Mouse (Mus musculus) forebrain, postnatal 0 days (tissue): ENCODE data around the gene Gm11084. TPM values are rescaled to one million over a fixed set of nuclear protein-coding genes. Genes with fewer than 3 reads are reported as not detected.
A peak's percentile ranks its signal among the peaks of the same experiment; 100 is the strongest.

Experiments used
- ATAC-seq: fragments of 200-750 bp; cut with Nextera tagmentation; 2 replicates; pipeline ENCODE4 v1.8.0; 2017; ENCODE audit warnings: mild to moderate bottlenecking, moderate library complexity
- DNase-seq: peaks from one replicate; pipeline ENCODE4 v3.0.0-alpha.2; 2015
- H3K27ac ChIP-seq: fragments of 300-500 bp; sonication (generic); 2 replicates; pipeline ENCODE4 v1.5.1; 2014; ENCODE audit warnings: low read depth, mild to moderate bottlenecking, antibody characterized with exemption, low read length, moderate library complexity, mixed read lengths
- H3K27me3 ChIP-seq: fragments of 300-500 bp; sonication (generic); 2 replicates; pipeline ENCODE4 v1.6.1; 2014; ENCODE audit warnings: mild to moderate bottlenecking, low read length, mixed read lengths; ENCODE audit not compliant: insufficient read depth
- H3K36me3 ChIP-seq: fragments of 300-500 bp; sonication (generic); 2 replicates; pipeline ENCODE4 v1.6.1; 2014; ENCODE audit warnings: mild to moderate bottlenecking, moderate library complexity; ENCODE audit not compliant: insufficient read depth
- H3K4me1 ChIP-seq: fragments of 300-500 bp; sonication (generic); 2 replicates; pipeline ENCODE4 v1.6.1; 2014; ENCODE audit warnings: antibody characterized with exemption; ENCODE audit not compliant: insufficient read depth
- H3K4me2 ChIP-seq: fragments of 300-500 bp; sonication (generic); 2 replicates; pipeline ENCODE4 v1.6.1; 2014; ENCODE audit warnings: low read depth, mild to moderate bottlenecking, moderate library complexity
- H3K4me3 ChIP-seq: fragments of 300-500 bp; sonication (generic); 2 replicates; pipeline ENCODE4 v1.5.1; 2014; ENCODE audit warnings: low read depth, low read length, mixed read lengths
- H3K9ac ChIP-seq: fragments of 300-500 bp; sonication (generic); 2 replicates; pipeline ENCODE4 v1.6.1; 2014; ENCODE audit warnings: mild to moderate bottlenecking
- H3K9me3 ChIP-seq: fragments of 300-500 bp; sonication (generic); 2 replicates; pipeline ENCODE4 v1.6.1; 2016; ENCODE audit warnings: low read length
- CTCF ChIP-seq: sonication (generic); IDR thresholded peaks from 2 replicates; pipeline ENCODE4 v1.5.1; 2016; ENCODE audit warnings: antibody characterized with exemption, control low read depth, low read depth
- WGBS: fragments of 180-500 bp; shearing (Covaris S2); extraction: QIAGEN DNeasy Blood & Tissue Kit; methylation state at CpG from one replicate; pipeline ENCODE4 v1.1.7; 2014; 5-methylcytosine and 5-hydroxymethylcytosine counted together
- polyA plus RNA-seq: library from polyadenylated mRNA; unstranded; fragments of >200 nt; fragmentation: Nextera tagmentation; extraction: Ambion mirVana; gene quantifications from 2 replicates; pipeline ENCODE4 v1.2.1, GENCODE M21; 2015
- total RNA-seq: library from RNA; depleted of rRNA; stranded (reverse); fragments of >200 nt; gene quantifications from 2 replicates; pipeline ENCODE4 v1.2.3, GENCODE M21; 2014

Gm11084 gene
- total and polyA plus RNA-seq, 2 experiments from 2014 or later = not detected

GRCm38 (mm10) chr2:72981441-72982109 lies 4.9 kb downstream of the Gm11084 start:
- ATAC-seq = no peak
- H3K9ac ChIP-seq = no peak overlapping the region
- H3K4me3 ChIP-seq = peak overlapping the region; percentile 100
- 67% methylated on average over 9 of the region's 9 CpGs for WGBS
- H3K4me2 ChIP-seq = peak overlapping the region; percentile 83
- no peaks in the 10 kb centered on the region for H3K27me3 ChIP-seq
- H3K4me1 ChIP-seq = peaks cover 6% of the 10 kb centered on the region; the same call in 1 of the 2 replicates
- no peak for DNase-seq
- H3K9me3 ChIP-seq = no peaks in the 10 kb centered on the region
- H3K27ac ChIP-seq = no peak overlapping the region; the same call in 1 of the 2 replicates
- H3K36me3 ChIP-seq = no peaks in the 10 kb centered on the region
- no peak for TF ChIP-seq CTCF

- 7% methylated on average over 3 of the region's 3 CpGs for WGBS
- Histone ChIP-seq H3K36me3 (no peaks in the 10 kb centered on the region), H3K27me3 (no peaks in the 10 kb centered on the region), H3K9ac (peak overlapping the region; percentile 100), H3K4me1 (peaks cover 7% of the 10 kb centered on the region; the same call in 1 of the 2 replicates), H3K27ac (peak overlapping the region; percentile 100), H3K9me3 (no peaks in the 10 kb centered on the region), H3K4me2 (peak overlapping the region; percentile 83), H3K4me3 (peak overlapping the region; percentile 100)
- DNase-seq (no peak), ATAC-seq (no peak)
- peak; percentile 3; the same call in 1 of the 2 replicates for TF ChIP-seq CTCF
These were observed 5.5 kb downstream of the Gm11084 start for GRCm38 (mm10) chr2:72981075-72981420.

- Histone ChIP-seq H3K4me2 (peak within 1 kb of the TSS; percentile 83), H3K36me3 (no peaks in the 10 kb centered on the region; the same call in 1 of the 2 replicates), H3K4me1 (peaks cover 12% of the 10 kb centered on the region; the same call in 1 of the 2 replicates), H3K4me3 (peak within 1 kb of the TSS; percentile 100), H3K9ac (peak within 1 kb of the TSS; percentile 100), H3K9me3 (no peaks in the 10 kb centered on the region), H3K27ac (peak within 1 kb of the TSS; percentile 100), H3K27me3 (no peaks in the 10 kb centered on the region)
- ATAC-seq = peak; percentile 93
- under 1% methylated on average over 62 of the region's 64 CpGs for WGBS
- DNase-seq = peak; percentile 99
- no peak for TF ChIP-seq CTCF
These were observed 6.0 kb downstream of the Gm11084 start, which contains the start of gene Sp3 for GRCm38 (mm10) chr2:72980337-72981074. Gene Sp3 (minus strand): TSS chr2:72980446.

GRCm38 (mm10) chr2:72979659-72980071 lies 6.9 kb downstream of the Gm11084 start:
- peak overlapping the region; percentile 55 for H3K4me2 ChIP-seq
- H3K9ac ChIP-seq = peak overlapping the region; percentile 100
- H3K27me3 ChIP-seq = no peaks in the 10 kb centered on the region
- ATAC-seq = peak; percentile 65
- no peaks in the 10 kb centered on the region for H3K9me3 ChIP-seq
- H3K36me3 ChIP-seq = no peaks in the 10 kb centered on the region; the same call in 1 of the 2 replicates
- peaks cover 12% of the 10 kb centered on the region; the same call in 1 of the 2 replicates for H3K4me1 ChIP-seq
- peak overlapping the region; percentile 100 for H3K27ac ChIP-seq
- WGBS = under 1% methylated on average over 23 of the region's 54 CpGs
- peak; percentile 83 for DNase-seq
- H3K4me3 ChIP-seq = peak overlapping the region; percentile 100
- no peak for TF ChIP-seq CTCF

- DNase-seq (peak; percentile 90), ATAC-seq (peak; percentile 54)
- Histone ChIP-seq H3K36me3 (no peaks in the 10 kb centered on the region; the same call in 1 of the 2 replicates), H3K4me1 (peaks cover 12% of the 10 kb centered on the region; the same call in 1 of the 2 replicates), H3K4me3 (peak overlapping the region; percentile 100), H3K9ac (peak overlapping the region; percentile 100), H3K9me3 (no peaks in the 10 kb centered on the region), H3K27me3 (no peaks in the 10 kb centered on the region), H3K27ac (peak overlapping the region; percentile 100), H3K4me2 (peak overlapping the region; percentile 55)
- WGBS = 5% methylated on average over 49 of the region's 107 CpGs
- no peak for TF ChIP-seq CTCF
These were observed 7.4 kb downstream of the Gm11084 start for GRCm38 (mm10) chr2:72978901-72979658.

GRCm38 (mm10) chr2:72978473-72978872 lies 8.0 kb downstream of the Gm11084 start:
- peak; percentile 25; the same call in 1 of the 2 replicates for ATAC-seq
- H3K4me2 ChIP-seq = peak overlapping the region; percentile 55
- H3K4me3 ChIP-seq = peak overlapping the region; percentile 100
- 6% methylated on average over 38 of the region's 38 CpGs for WGBS
- peaks cover 12% of the 10 kb centered on the region; the same call in 1 of the 2 replicates for H3K4me1 ChIP-seq
- DNase-seq = peak; percentile 70
- H3K27me3 ChIP-seq = no peaks in the 10 kb centered on the region
- H3K27ac ChIP-seq = peak overlapping the region; percentile 100
- H3K36me3 ChIP-seq = no peaks in the 10 kb centered on the region; the same call in 1 of the 2 replicates
- H3K9me3 ChIP-seq = no peaks in the 10 kb centered on the region
- peak overlapping the region; percentile 100 for H3K9ac ChIP-seq
- TF ChIP-seq CTCF = peak; percentile 70
